Mouse (Mus musculus) stomach, embryonic 14.5 days (tissue): ENCODE data around the gene Gm826. TPM values are rescaled to one million over a fixed set of nuclear protein-coding genes. Genes with fewer than 3 reads are reported as not detected.

ENCODE experiments used
- ATAC-seq: fragments of 200-750 bp; cut with Nextera tagmentation; 2 replicates; pipeline ENCODE4 v1.8.0; 2017; ENCODE audit warnings: low read depth, moderate TSS enrichment; ENCODE audit not compliant: insufficient number of reproducible peaks, insufficient read depth, low FRiP score
- H3K27ac ChIP-seq: fragments of 300-500 bp; sonication (generic); 2 replicates; pipeline ENCODE4 v1.5.1; 2014; ENCODE audit warnings: mild to moderate bottlenecking, low read length, moderate library complexity, mixed read lengths
- H3K27me3 ChIP-seq: fragments of 300-500 bp; sonication (generic); 2 replicates; pipeline ENCODE4 v1.6.1; 2014; ENCODE audit warnings: low read length, control low read depth, mixed read lengths; ENCODE audit not compliant: control insufficient read depth, insufficient read depth
- H3K36me3 ChIP-seq: fragments of 300-500 bp; sonication (generic); 2 replicates; pipeline ENCODE4 v1.6.1; 2014; ENCODE audit warnings: mild to moderate bottlenecking, control low read depth, low read length, moderate library complexity, mixed read lengths; ENCODE audit not compliant: control insufficient read depth, insufficient read depth
- H3K4me1 ChIP-seq: fragments of 300-500 bp; sonication (generic); 2 replicates; pipeline ENCODE4 v1.6.1; 2014; ENCODE audit warnings: low read length, control low read depth, mixed read lengths; ENCODE audit not compliant: control insufficient read depth, insufficient read depth
- H3K4me2 ChIP-seq: fragments of 300-500 bp; sonication (generic); replicated peaks from 2 replicates; pipeline ENCODE4 v1.6.1; 2014; ENCODE audit warnings: low read depth, low read length, control low read depth
- H3K4me3 ChIP-seq: fragments of 300-500 bp; sonication (generic); 2 replicates; pipeline ENCODE4 v1.5.1; 2014; ENCODE audit warnings: low read depth, low read length, control low read depth
- H3K9ac ChIP-seq: fragments of 300-500 bp; sonication (generic); replicated peaks from 2 replicates; pipeline ENCODE4 v1.6.1; 2014; ENCODE audit warnings: low read depth, mild to moderate bottlenecking, control low read depth, low read length, moderate library complexity, mixed read lengths
- H3K9me3 ChIP-seq: fragments of 300-500 bp; sonication (generic); 2 replicates; pipeline ENCODE4 v1.6.1; 2016; ENCODE audit warnings: low read depth, low read length, control low read depth; ENCODE audit not compliant: control insufficient read depth
- WGBS: fragments of 180-500 bp; shearing (Covaris S2); extraction: QIAGEN DNeasy Blood & Tissue Kit; methylation state at CpG from one replicate; pipeline ENCODE4 v1.1.7; 2014; 5-methylcytosine and 5-hydroxymethylcytosine counted together
- polyA plus RNA-seq: library from polyadenylated mRNA; unstranded; fragments of >200 nt; fragmentation: Nextera tagmentation; extraction: Ambion mirVana; gene quantifications from 2 replicates; pipeline ENCODE4 v1.2.1, GENCODE M21; 2014

The Gm826 gene
- polyA plus RNA-seq, 1 experiment from 2014 or later: not detected

- H3K4me3 ChIP-seq: no peak overlapping the region
- H3K36me3 ChIP-seq: no peaks in the 10 kb centered on the region
- no peak overlapping the region for H3K27ac ChIP-seq
- no peaks in the 10 kb centered on the region for H3K9me3 ChIP-seq
- no peaks in the 10 kb centered on the region for H3K4me1 ChIP-seq
- no peak overlapping the region for H3K4me2 ChIP-seq
- H3K27me3 ChIP-seq: peaks cover 46% of the 10 kb centered on the region
- 20% methylated on average over 8 of the region's 8 CpGs for WGBS
- no peak for ATAC-seq
- H3K9ac ChIP-seq: no peak overlapping the region
These were observed 26.4 kb upstream of the Gm826 start for GRCm38 (mm10) chr2:160360234-160360874.

GRCm38 (mm10) chr2:160358896-160359295 lies 24.9 kb upstream of the Gm826 start:
- Histone ChIP-seq H3K4me2 (no peak overlapping the region), H3K4me1 (no peaks in the 10 kb centered on the region), H3K4me3 (no peak overlapping the region), H3K9ac (no peak overlapping the region), H3K9me3 (no peaks in the 10 kb centered on the region), H3K27me3 (peaks cover 43% of the 10 kb centered on the region), H3K27ac (no peak overlapping the region), H3K36me3 (no peaks in the 10 kb centered on the region)
- 7% methylated on average over 4 of the region's 4 CpGs for WGBS
- no peak for ATAC-seq

- 38% methylated on average over 4 of the region's 4 CpGs for WGBS
- ATAC-seq: no peak
- Histone ChIP-seq H3K9me3 (no peaks in the 10 kb centered on the region), H3K27ac (no peak overlapping the region), H3K9ac (no peak overlapping the region), H3K4me2 (no peak overlapping the region), H3K27me3 (peaks cover 33% of the 10 kb centered on the region), H3K36me3 (no peaks in the 10 kb centered on the region), H3K4me3 (no peak overlapping the region), H3K4me1 (peaks cover 4% of the 10 kb centered on the region; the same call in 1 of the 2 replicates)
These were observed 23.5 kb upstream of the Gm826 start for GRCm38 (mm10) chr2:160357442-160357841.

- H3K9ac ChIP-seq: no peak overlapping the region
- no peaks in the 10 kb centered on the region for H3K9me3 ChIP-seq
- H3K4me2 ChIP-seq: no peak overlapping the region
- peaks cover 4% of the 10 kb centered on the region; the same call in 1 of the 2 replicates for H3K4me1 ChIP-seq
- peaks cover 25% of the 10 kb centered on the region for H3K27me3 ChIP-seq
- no peak for ATAC-seq
- no peak overlapping the region for H3K27ac ChIP-seq
- H3K36me3 ChIP-seq: no peaks in the 10 kb centered on the region
- 40% methylated on average over 5 of the region's 5 CpGs for WGBS
- H3K4me3 ChIP-seq: no peak overlapping the region
These were observed 22.2 kb upstream of the Gm826 start for GRCm38 (mm10) chr2:160356132-160356531.

DNA sequence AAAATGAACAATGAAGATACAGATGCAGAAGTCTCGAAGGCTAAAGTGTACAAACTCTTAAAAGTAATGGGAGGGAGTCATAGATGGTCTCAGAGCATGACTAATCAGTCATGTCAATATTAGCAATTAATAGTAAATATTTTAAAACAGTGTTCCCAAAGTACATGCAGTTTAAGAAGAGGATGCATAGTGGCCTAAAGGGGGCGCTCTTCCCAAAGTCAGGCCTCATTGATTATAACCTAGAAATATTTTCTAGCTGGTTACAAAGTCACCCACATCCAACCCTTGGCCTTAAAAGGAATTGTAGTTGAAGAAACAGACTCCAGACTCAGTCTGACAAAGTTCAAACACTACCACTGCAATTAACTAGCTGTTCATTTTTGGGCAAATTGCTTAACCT lies 20.4 kb upstream of the Gm826 start:
- no peak for ATAC-seq
- H3K27me3 ChIP-seq: peaks cover 12% of the 10 kb centered on the region
- H3K9ac ChIP-seq: no peak overlapping the region
- WGBS: 56% methylated on average over 2 of the region's 2 CpGs
- no peak overlapping the region for H3K27ac ChIP-seq
- H3K36me3 ChIP-seq: no peaks in the 10 kb centered on the region
- no peak overlapping the region for H3K4me3 ChIP-seq
- H3K9me3 ChIP-seq: no peaks in the 10 kb centered on the region
- H3K4me2 ChIP-seq: no peak overlapping the region
- H3K4me1 ChIP-seq: peaks cover 4% of the 10 kb centered on the region; the same call in 1 of the 2 replicates

- peaks cover 9% of the 10 kb centered on the region; the same call in 1 of the 2 replicates for H3K27me3 ChIP-seq
- no peak overlapping the region for H3K4me3 ChIP-seq
- 42% methylated on average over 2 of the region's 2 CpGs for WGBS
- H3K27ac ChIP-seq: peak overlapping the region; percentile 3; the same call in 1 of the 2 replicates
- H3K9me3 ChIP-seq: no peaks in the 10 kb centered on the region
- H3K4me1 ChIP-seq: peaks cover 4% of the 10 kb centered on the region; the same call in 1 of the 2 replicates
- H3K9ac ChIP-seq: no peak overlapping the region
- ATAC-seq: peak; percentile 62; the same call in 1 of the 2 replicates
- no peaks in the 10 kb centered on the region for H3K36me3 ChIP-seq
- no peak overlapping the region for H3K4me2 ChIP-seq
These were observed 19.6 kb upstream of the Gm826 start for GRCm38 (mm10) chr2:160353581-160353980.

- WGBS: 43% methylated on average over 8 of the region's 8 CpGs
- Histone ChIP-seq H3K27me3 (no peaks in the 10 kb centered on the region), H3K9me3 (no peaks in the 10 kb centered on the region), H3K9ac (no peak overlapping the region), H3K4me1 (peaks cover 4% of the 10 kb centered on the region; the same call in 1 of the 2 replicates), H3K27ac (no peak overlapping the region), H3K4me2 (no peak overlapping the region), H3K36me3 (no peaks in the 10 kb centered on the region), H3K4me3 (no peak overlapping the region)
- no peak for ATAC-seq
These were observed 17.1 kb upstream of the Gm826 start for GRCm38 (mm10) chr2:160351038-160351574.

DNA sequence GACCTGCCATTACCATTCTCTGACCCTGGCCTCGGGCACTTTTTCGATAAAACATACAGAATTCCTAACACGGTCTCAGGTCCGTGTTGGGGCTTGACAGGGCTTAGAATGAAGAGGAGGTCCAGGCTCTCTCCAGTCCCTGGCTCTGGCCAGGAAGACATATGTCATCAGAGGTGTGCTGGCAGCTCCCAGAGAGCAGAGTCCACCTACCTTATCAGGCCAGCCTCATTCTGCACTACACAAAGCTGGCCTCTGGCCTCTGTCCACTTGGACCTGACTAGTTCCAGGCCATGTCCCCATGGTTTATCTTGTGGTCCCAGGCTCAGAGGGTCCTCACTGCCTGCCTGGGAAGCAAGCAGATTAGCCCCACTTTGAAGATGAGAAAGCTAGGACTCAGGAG lies 15.6 kb upstream of the Gm826 start:
- peaks cover 4% of the 10 kb centered on the region; the same call in 1 of the 2 replicates for H3K4me1 ChIP-seq
- H3K27ac ChIP-seq: no peak overlapping the region
- no peaks in the 10 kb centered on the region for H3K27me3 ChIP-seq
- WGBS: 27% methylated on average over 4 of the region's 4 CpGs
- H3K9ac ChIP-seq: no peak overlapping the region
- no peaks in the 10 kb centered on the region for H3K9me3 ChIP-seq
- H3K36me3 ChIP-seq: no peaks in the 10 kb centered on the region
- no peak overlapping the region for H3K4me3 ChIP-seq
- ATAC-seq: no peak
- no peak overlapping the region for H3K4me2 ChIP-seq
